Mouse (Mus musculus) kidney, embryonic 14.5 days (tissue): Measurements from ENCODE around the gene Psmd2. TPM values are rescaled to one million over a fixed set of nuclear protein-coding genes. Genes with fewer than 3 reads are reported as not detected.

Experiments used
- ATAC-seq: fragments of 200-750 bp; cut with Nextera tagmentation; 2 replicates; pipeline ENCODE4 v1.8.0; 2017; ENCODE audit warnings: moderate number of reproducible peaks, mild to moderate bottlenecking, moderate TSS enrichment, moderate library complexity; ENCODE audit not compliant: low FRiP score, low TSS enrichment
- H3K27ac ChIP-seq: fragments of 300-500 bp; sonication (generic); 2 replicates; pipeline ENCODE4 v1.5.1; 2014; ENCODE audit warnings: low read depth, mild to moderate bottlenecking, low read length, moderate library complexity, mixed read lengths
- H3K27me3 ChIP-seq: fragments of 300-500 bp; sonication (generic); 2 replicates; pipeline ENCODE4 v1.6.1; 2014; ENCODE audit warnings: mild to moderate bottlenecking, low read length; ENCODE audit not compliant: control insufficient read depth, insufficient read depth
- H3K36me3 ChIP-seq: fragments of 300-500 bp; sonication (generic); 2 replicates; pipeline ENCODE4 v1.6.1; 2014; ENCODE audit warnings: low read length, mixed read lengths; ENCODE audit not compliant: control insufficient read depth, insufficient read depth
- H3K4me1 ChIP-seq: fragments of 300-500 bp; sonication (generic); 2 replicates; pipeline ENCODE4 v1.6.1; 2014; ENCODE audit warnings: low read length, mixed read lengths; ENCODE audit not compliant: control insufficient read depth, insufficient read depth
- H3K4me2 ChIP-seq: fragments of 300-500 bp; sonication (generic); replicated peaks from 2 replicates; pipeline ENCODE4 v1.6.1; 2014; ENCODE audit warnings: low read depth, mild to moderate bottlenecking, low read length
- H3K4me3 ChIP-seq: fragments of 300-500 bp; sonication (generic); 2 replicates; pipeline ENCODE4 v1.5.1; 2014; ENCODE audit warnings: mild to moderate bottlenecking, low read length
- H3K9ac ChIP-seq: fragments of 300-500 bp; sonication (generic); 2 replicates; pipeline ENCODE4 v1.6.1; 2014; ENCODE audit warnings: low read depth, mild to moderate bottlenecking, low read length, moderate library complexity
- H3K9me3 ChIP-seq: fragments of 300-500 bp; sonication (generic); 2 replicates; pipeline ENCODE4 v1.6.1; 2016; ENCODE audit warnings: low read length; ENCODE audit not compliant: control insufficient read depth
- WGBS: fragments of 180-500 bp; shearing (Covaris S2); extraction: QIAGEN DNeasy Blood & Tissue Kit; methylation state at CpG from one replicate; pipeline ENCODE4 v1.1.7; 2014; 5-methylcytosine and 5-hydroxymethylcytosine counted together
- polyA plus RNA-seq: library from polyadenylated mRNA; unstranded; fragments of >200 nt; fragmentation: Nextera tagmentation; extraction: Ambion mirVana; gene quantifications from 2 replicates; pipeline ENCODE4 v1.2.1, GENCODE M21; 2014

Gene Psmd2
- polyA plus RNA-seq, 1 experiment from 2014 or later = 355 TPM

GRCm38 (mm10) chr16:20693111-20693701 is 41.8 kb downstream of the Psmd2 start, which contains the start of gene Fam131a:
Fam131a (plus strand) TSS chr16:20693241.
- WGBS = under 1% methylated on average over 36 of the region's 37 CpGs
- H3K27me3 ChIP-seq = no peaks in the 10 kb centered on the region; the same call in 1 of the 2 replicates
- peak within 1 kb of the TSS; percentile 84 for H3K4me2 ChIP-seq
- H3K4me1 ChIP-seq = peaks cover 9% of the 10 kb centered on the region
- peak within 1 kb of the TSS; percentile 64 for H3K9ac ChIP-seq
- H3K36me3 ChIP-seq = peaks cover 43% of the 10 kb centered on the region
- H3K27ac ChIP-seq = peak within 1 kb of the TSS; percentile 76
- peak within 1 kb of the TSS; percentile 67 for H3K4me3 ChIP-seq
- H3K9me3 ChIP-seq = no peaks in the 10 kb centered on the region
- peak; percentile 94 for ATAC-seq

DNA sequence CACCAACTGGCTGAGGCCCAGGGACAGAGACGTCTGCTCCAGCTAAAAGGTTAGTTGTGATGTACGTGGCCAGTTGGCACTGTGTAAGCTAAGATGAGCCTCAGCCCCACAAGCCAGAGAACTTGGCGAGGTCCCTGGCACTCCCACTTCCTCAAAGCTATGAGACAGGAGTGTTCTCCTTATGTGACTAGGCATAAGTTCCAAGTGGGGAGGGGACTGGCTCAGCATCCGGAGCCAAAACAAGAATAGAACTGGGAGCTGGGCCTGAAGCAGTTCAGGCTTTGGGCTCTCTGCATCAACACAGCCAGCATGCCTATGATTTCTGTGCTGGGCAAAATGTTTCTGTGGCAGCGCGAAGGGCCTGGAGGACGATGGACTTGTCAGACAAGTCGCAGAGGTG is 43.3 kb downstream of the Psmd2 start:
- Histone ChIP-seq H3K36me3 (peaks cover 27% of the 10 kb centered on the region), H3K27ac (no peak overlapping the region), H3K4me2 (no peak overlapping the region), H3K9ac (no peak overlapping the region), H3K4me1 (peaks cover 9% of the 10 kb centered on the region), H3K27me3 (no peaks in the 10 kb centered on the region; the same call in 1 of the 2 replicates), H3K4me3 (no peak overlapping the region), H3K9me3 (no peaks in the 10 kb centered on the region)
- WGBS = 80% methylated on average over 8 of the region's 8 CpGs
- no peak for ATAC-seq

- no peaks in the 10 kb centered on the region for H3K9me3 ChIP-seq
- H3K4me1 ChIP-seq = peaks cover 9% of the 10 kb centered on the region
- ATAC-seq = peak; percentile 64
- peaks cover 17% of the 10 kb centered on the region for H3K36me3 ChIP-seq
- peak overlapping the region; percentile 54 for H3K4me2 ChIP-seq
- H3K27ac ChIP-seq = no peak overlapping the region
- H3K9ac ChIP-seq = peak overlapping the region; percentile 34; the same call in 1 of the 2 replicates
- no peaks in the 10 kb centered on the region; the same call in 1 of the 2 replicates for H3K27me3 ChIP-seq
- WGBS = 1% methylated on average over 45 of the region's 46 CpGs
- peak overlapping the region; percentile 26 for H3K4me3 ChIP-seq
Measured at GRCm38 (mm10) chr16:20695622-20696323, 44.3 kb downstream of the Psmd2 start.

DNA sequence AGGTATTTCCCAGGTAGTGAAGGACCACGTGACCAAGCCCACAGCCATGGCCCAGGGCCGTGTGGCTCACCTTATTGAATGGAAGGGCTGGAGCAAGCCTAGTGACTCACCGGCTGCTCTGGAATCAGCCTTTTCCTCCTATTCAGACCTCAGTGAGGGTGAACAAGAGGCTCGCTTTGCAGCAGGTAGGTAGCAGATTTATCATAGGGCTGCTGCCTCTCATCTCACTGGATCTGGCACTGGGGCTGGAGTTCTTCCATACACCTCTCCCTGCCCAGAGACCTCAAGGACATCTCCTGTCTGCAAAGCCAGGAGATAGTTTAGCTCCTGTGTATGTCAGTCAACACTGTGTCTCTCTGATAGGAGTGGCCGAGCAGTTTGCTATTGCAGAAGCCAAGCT is 47.8 kb downstream of the Psmd2 start:
- H3K9ac ChIP-seq = no peak overlapping the region
- H3K9me3 ChIP-seq = no peaks in the 10 kb centered on the region
- H3K4me1 ChIP-seq = peaks cover 20% of the 10 kb centered on the region; the same call in 1 of the 2 replicates
- 82% methylated on average over 5 of the region's 5 CpGs for WGBS
- H3K4me3 ChIP-seq = no peak overlapping the region
- H3K36me3 ChIP-seq = no peaks in the 10 kb centered on the region; the same call in 1 of the 2 replicates
- H3K27me3 ChIP-seq = no peaks in the 10 kb centered on the region; the same call in 1 of the 2 replicates
- no peak for ATAC-seq
- no peak overlapping the region for H3K27ac ChIP-seq
- no peak overlapping the region for H3K4me2 ChIP-seq

GRCm38 (mm10) chr16:20700036-20700435 is 48.6 kb downstream of the Psmd2 start:
- no peak for ATAC-seq
- no peak overlapping the region for H3K27ac ChIP-seq
- 44% methylated on average over 5 of the region's 5 CpGs for WGBS
- H3K4me3 ChIP-seq = no peak overlapping the region
- no peak overlapping the region for H3K4me2 ChIP-seq
- no peak overlapping the region for H3K9ac ChIP-seq
- peaks cover 20% of the 10 kb centered on the region; the same call in 1 of the 2 replicates for H3K4me1 ChIP-seq
- no peaks in the 10 kb centered on the region for H3K9me3 ChIP-seq
- no peaks in the 10 kb centered on the region; the same call in 1 of the 2 replicates for H3K27me3 ChIP-seq
- H3K36me3 ChIP-seq = no peaks in the 10 kb centered on the region; the same call in 1 of the 2 replicates

DNA sequence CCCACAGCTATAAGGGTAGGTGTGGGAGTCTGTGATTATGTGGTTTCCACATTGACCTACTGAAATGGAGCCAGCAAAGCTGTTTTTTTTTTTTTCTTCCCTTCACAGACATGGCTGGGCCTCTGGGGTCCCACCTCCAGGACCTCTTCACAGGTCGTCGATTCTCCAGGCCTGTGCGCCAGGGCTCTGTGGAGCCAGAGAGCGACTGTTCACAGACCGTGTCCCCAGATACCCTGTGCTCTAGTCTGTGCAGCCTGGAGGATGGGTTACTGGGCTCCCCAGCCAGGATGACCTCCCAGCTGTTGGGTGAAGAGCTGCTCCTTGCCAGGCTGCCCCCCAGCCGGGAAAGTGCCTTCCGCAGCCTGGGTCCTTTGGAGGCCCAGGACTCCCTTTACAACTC is 49.9 kb downstream of the Psmd2 start:
- no peak overlapping the region for H3K4me3 ChIP-seq
- H3K4me2 ChIP-seq = no peak overlapping the region
- peak; percentile 76 for ATAC-seq
- peaks cover 17% of the 10 kb centered on the region; the same call in 1 of the 2 replicates for H3K4me1 ChIP-seq
- H3K27ac ChIP-seq = peak overlapping the region; percentile 85
- H3K36me3 ChIP-seq = peaks cover 8% of the 10 kb centered on the region; the same call in 1 of the 2 replicates
- peak overlapping the region; percentile 50 for H3K9ac ChIP-seq
- H3K27me3 ChIP-seq = no peaks in the 10 kb centered on the region; the same call in 1 of the 2 replicates
- H3K9me3 ChIP-seq = no peaks in the 10 kb centered on the region
- WGBS = 24% methylated on average over 7 of the region's 7 CpGs

DNA sequence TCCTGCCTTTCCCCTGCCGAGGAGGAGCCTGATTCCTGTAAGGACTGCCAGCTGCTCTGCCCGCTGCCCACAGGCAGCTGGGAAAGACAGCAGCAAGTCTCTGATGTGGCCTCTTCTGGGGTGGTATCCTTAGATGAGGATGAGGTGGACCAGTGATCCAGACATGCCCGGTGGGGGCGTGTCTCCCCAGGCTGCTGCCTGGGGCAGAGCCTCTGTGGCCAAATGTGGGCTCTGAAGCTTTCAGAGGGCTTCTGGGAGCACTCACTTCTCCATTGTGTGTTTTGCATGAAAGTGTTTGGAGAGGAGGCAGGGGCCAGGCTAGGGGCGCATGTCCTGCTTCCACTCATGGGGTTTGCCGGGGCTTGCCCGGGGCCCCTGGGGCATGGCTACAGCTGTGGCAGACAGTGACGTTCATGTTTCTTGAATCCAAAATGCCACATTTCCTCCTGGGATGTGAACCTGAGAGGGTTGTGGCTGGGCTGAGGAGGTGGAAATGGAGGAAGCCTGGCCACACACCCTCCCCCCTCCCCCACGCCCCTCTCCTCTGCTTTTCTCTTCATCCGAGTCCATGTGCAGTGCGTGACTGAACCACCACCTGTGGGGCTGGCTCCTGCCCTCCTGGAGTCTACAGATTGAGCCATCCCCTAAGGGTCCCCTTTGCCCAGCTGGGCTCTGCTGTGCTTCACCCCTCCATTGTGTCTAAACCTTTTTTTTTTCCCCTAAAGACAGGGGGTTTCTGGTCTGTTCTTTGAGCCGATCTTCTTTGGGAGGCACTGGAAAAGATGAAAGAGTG is 50.5 kb downstream of the Psmd2 start:
- Histone ChIP-seq H3K27ac (peak overlapping the region; percentile 85), H3K9me3 (no peaks in the 10 kb centered on the region), H3K9ac (peak overlapping the region; percentile 50), H3K36me3 (peaks cover 10% of the 10 kb centered on the region; the same call in 1 of the 2 replicates), H3K27me3 (no peaks in the 10 kb centered on the region), H3K4me3 (no peak overlapping the region), H3K4me2 (peak overlapping the region; percentile 5; the same call in 1 of the 2 replicates), H3K4me1 (peaks cover 17% of the 10 kb centered on the region; the same call in 1 of the 2 replicates)
- 9% methylated on average over 12 of the region's 12 CpGs for WGBS
- ATAC-seq = peak; percentile 57

DNA sequence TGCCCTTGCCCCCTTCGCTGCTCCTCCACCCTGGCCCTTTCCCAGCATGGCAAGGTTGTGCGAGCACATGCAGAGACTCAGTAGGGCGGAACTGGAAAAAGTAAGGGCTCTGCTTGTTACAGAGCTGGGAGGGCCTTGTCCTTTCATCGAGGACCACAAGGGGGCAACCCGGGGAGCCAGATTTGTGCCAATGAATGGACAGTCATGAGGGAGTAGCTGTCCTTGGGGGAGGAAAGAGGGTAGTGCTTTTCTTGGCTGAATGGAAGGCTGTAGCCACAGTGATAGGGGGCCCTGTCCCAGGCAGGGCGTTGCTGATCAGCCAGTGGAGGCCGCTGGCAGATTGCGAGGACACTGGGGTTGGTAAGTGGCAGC is 51.1 kb downstream of the Psmd2 start:
- Histone ChIP-seq H3K36me3 (peaks cover 10% of the 10 kb centered on the region; the same call in 1 of the 2 replicates), H3K9me3 (no peaks in the 10 kb centered on the region), H3K27me3 (no peaks in the 10 kb centered on the region), H3K4me2 (no peak overlapping the region), H3K9ac (peak overlapping the region; percentile 50; the same call in 1 of the 2 replicates), H3K4me1 (peaks cover 17% of the 10 kb centered on the region; the same call in 1 of the 2 replicates), H3K4me3 (no peak overlapping the region), H3K27ac (peak overlapping the region; percentile 85)
- ATAC-seq = peak; percentile 55
- 9% methylated on average over 8 of the region's 8 CpGs for WGBS
